Mouse (Mus musculus): ENCODE data around the gene Lyrm7. TPM values are rescaled to one million over a fixed set of nuclear protein-coding genes. Genes with fewer than 3 reads are reported as not detected.
A peak's percentile ranks its signal among the peaks of the same experiment; 100 is the strongest.
"Not testable (repeated sequence)": the region's sequence is repeated elsewhere in the genome, so short reads cannot be mapped to it uniquely, and the experiment has no call there.

Gene Lyrm7
- total RNA-seq, 2 experiments from 2014 or later: 21.2 to 24.5 TPM

DNA sequence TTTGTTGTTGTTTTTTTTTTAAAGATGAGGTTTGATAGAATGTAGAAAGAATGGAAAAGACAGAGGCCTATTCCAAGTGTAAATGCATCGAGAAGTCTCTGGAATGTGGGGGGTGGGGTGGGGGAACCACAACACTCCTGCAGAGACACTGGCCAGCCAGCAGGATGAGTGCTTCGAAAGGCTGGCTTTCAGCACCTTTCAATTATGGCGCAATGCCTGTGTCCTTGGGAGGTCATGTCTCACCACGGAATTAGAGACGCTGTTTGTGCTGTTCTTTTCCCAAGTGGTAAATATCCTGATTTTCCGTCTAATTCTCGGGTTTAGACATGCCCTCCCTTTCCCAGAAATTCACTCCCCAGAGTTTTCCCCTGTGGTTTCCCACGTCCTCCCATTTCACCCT, 22.0 kb upstream of the Lyrm7 start:
- no peak for DNase-seq (ENCODE audit: low spot score in 2 of 2)

DNA sequence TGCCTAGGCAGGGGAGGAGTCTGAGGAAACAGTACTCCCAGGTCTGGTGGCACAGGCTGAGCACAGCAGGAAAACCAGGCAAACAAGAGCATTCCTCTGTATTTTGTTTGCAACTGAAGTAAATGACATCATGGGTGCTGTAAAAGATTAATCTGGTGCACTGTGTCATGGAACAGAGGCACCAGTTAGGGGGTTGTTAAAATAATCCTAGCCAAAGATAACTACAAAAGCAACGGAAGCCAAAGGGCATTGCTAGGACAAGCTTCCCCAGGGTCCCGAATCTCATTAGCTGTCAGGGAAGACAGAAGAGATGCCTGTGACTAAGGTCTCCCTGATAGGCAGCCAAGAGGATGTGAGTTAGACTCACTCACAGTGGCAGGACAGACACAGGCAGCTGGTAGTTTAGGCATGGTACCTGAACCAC, 20.3 kb upstream of the Lyrm7 start:
- DNase-seq (ENCODE audit: low spot score in 2 of 2): no peak

DNA sequence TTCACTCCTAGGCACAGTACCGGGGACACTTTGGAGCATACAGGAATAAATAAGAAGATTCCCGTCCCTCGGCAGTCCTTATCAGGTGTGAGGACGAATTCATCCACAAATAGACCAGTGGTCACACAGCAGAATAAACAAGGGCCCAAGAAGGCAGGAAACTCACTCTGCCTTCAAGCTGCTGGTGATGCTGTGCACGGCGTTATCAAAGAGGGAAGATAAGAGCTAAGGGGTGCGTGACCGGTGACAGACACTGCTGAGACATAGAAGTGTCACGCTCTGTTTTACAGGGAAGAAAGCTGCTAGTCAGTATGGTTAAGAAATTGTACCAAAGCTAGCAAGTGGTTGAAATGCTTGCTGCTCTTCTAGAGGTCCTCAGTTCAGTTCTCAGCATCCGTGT, 19.2 kb upstream of the Lyrm7 start:
- no peak for DNase-seq (ENCODE audit: low spot score in 2 of 2)

DNA sequence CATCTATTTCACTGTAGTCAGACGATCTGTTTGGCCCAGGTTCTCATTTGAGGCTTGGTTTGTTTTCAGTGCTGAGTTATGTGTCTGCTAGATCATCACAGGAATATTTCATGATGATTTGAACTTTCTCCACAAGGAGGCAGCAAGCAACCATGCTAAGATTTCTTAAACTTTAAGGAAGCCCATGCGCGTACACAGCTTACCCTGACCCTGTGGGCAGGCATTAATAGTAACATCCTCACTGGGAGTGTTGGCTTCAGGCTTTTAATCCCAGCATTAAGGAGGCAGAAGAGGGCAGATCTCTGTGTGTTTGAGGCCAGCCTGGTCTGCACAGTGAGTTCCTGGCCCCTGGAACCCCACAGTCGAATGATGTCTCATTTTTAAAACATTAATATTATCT, 18.7 kb upstream of the Lyrm7 start:
- DNase-seq (ENCODE audit: low spot score in 2 of 2): peak; percentile 32 to 60

DNA sequence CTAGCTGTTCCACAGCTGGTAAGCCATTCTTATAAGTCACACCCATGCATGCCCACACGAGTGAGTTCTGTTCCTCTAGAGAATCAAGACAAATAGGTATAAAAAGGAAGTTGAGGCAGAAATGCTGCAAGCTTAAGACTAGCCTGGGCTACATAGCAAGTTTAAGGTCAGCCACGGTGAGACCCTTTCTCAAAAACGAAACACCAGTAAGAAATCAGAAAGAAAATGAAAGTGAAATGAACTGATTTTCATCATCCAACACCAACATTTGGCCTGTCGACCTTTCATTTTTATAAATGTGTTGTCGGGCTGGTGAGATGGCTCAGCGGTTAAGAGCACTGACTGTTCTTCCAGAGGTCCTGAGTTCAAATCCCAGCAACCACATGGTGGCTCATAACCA, 18.2 kb upstream of the Lyrm7 start:
- DNase-seq (ENCODE audit: low spot score in 2 of 2): no peak

DNA sequence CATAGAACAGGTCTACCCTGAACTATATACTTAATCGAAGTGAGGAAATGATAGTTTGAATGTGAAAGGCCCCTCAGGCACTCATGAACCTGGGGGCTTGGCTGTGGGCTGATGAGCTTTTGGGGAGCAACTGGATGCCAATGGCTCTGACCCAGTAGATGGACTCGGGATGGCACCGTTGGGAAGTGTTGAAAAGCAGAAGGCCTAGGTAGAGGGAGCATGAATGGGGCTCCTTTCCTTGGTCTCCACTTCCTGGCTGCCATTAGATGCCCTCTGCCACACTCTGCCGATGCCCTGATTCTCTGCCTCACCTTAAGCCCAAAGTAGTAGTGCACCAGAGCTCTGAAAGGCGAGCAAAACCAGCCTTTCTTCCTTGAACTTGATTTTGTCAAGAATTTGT, 15.3 kb upstream of the Lyrm7 start:
- no peak for DNase-seq (ENCODE audit: low spot score in 2 of 2)

DNA sequence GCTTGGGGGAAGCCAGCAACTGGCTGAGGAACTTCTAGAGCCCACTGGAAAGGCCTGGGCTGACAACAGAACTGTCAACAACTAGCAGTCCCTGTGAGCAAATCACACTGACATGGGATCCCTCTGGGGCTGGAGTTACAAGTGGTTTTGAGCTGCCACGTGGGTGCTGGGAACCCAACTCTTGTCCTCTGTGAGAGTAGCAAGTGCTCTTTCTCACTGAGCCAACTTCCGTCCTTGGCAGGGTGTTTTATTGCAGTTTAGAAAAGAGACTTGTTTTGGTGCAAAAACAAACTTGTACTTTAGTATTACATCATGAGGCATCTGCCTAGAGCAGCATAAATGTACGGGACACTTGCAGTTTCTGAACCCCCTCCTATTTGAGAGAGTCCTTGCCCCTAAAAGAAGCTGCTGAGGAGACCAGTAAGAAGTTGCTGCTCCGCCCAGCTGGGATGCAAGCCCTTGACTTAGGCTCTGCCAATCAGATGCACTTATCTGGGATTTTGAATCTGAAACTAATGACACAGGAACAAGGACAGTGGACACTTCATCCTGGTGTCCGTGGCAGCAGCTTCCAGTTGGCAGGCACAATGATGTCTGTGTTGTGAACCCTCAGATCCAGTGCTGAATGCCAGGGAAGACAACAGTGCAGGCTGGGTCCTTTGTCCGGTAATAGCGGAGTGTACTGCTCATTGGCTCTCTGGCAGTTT, 11.3 kb upstream of the Lyrm7 start:
- DNase-seq (ENCODE audit: low spot score in 2 of 2): peak in 1 of 2 experiments; percentile 19

DNA sequence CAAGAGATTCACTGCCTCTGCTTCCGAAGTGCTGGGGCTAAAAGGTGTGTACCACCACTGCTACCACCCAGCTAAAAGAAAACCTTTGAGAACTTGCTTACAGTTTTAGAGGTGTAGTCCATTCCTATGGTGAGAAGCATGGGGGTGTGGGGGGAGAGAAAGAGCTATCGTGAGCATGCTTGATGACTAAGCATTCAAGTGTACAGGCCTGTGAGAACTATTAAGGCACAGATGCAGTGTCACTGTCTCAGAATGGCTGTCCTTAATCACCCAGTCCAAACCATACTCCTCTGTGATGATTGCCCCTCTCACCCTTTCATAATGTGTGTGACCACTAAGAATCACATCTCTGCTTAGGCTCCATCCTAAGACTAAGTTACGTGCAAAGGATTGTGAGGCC, 8.6 kb upstream of the Lyrm7 start:
- no peak for DNase-seq (ENCODE audit: low spot score in 2 of 2)

DNA sequence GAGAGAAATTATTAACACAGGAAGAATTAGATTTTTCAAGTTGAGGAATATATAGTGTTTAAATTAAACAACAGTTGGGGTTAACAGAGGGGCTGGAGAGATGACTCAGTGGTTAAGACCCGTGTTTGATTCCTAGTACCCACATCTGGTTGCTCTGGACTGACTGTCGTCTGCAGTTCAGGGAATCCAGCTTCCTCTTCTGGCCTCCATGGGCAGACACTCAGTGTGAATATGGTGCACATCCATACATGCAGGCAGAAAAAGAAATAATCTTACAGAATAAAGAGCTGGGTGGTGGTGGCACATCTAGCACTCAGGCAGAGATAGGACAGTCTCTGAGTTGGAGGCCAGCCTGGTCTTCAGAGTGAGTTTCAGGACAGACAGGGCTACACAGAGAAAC, 7.7 kb upstream of the Lyrm7 start:
- DNase-seq (ENCODE audit: low spot score in 2 of 2): no peak

DNA sequence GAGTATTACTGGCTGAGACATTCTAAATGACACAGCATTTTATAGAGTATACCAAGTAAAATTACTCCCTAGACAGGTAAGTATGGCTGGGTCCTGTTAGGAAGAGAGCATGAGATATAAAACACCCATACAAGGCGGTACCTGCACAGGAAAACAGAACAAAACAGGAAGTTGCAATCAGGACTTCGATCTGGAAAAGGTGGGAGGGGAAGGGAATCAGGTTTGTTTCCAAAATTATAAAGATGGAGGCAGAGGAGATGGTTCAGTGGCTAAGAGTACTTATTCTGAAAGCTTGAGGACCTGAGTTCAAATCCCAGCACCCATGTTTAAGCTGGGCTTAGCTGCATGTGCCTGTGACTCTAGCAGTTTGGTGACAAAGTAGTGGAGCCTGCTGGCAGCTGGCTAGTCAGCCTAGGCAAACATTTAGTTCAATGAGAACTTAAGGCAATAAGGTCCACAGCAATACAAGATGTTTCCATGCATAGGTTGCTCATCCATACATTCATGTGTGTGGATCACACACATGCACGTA, 7.3 kb upstream of the Lyrm7 start:
- no peak for DNase-seq (ENCODE audit: low spot score in 2 of 2)

DNA sequence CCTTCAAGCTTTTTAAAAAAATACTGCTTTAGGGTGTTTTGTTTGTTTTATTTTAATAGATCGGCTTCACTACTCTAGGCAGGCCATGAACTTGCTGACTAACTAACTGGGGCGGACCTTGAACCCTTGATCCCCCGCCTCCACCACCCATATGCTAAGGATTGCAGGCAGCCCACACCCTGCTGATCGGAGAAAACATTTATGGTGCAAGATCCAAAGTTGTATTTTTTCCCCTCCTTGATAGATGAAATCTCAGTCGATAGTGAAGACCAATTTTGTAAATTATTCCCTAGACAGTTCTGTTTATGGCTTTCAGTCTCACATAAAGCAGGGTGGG, 6.3 kb upstream of the Lyrm7 start:
- no peak for DNase-seq (ENCODE audit: low spot score in 2 of 2)

DNA sequence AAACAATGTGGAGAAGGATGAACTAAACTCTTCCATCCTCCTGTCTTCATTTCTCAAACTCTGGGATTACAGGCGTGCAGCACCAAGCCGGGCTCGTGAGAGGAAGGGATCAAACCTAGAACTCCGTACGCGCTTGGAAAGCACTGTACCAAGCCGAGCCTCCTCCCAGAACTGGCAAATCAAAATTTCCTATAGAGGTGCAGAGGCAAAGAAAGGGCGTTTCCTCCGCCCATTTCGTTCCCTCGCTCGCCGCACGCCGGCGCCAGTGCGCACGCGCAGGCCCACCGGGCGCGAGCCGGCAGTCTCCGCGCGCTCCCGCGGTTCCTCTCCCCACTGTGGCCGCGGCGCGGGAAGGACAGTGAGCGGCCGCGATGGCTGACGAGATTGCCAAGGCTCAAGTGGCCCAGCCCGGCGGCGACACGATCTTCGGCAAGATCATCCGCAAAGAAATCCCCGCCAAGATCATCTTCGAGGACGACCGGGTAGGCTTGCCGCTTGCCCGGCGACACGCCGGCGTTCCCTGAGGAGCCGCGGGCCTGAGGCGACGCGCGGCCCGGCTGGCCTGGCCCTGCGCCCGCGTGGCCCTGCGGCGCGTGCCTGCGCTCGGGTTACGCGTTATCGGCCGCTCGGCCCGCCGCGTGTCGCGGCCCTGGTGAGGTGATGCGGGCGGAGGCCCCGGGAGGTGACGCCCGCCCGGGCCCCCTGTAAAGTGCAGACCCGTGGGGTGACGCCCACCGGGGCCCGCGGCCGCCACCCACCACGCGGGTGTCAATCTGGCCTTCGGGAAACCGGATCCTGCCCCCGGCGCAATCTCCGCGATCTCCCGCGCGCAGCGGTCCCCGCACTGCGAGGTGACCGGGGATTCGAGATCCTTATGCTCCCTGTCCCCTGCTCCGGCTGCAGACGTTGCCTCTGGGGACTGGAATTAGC, 5.7 kb upstream of the Lyrm7 start, which contains the start of gene Hint1:
Hint1 (plus strand) TSS at position 265 of the 930 bp plus-strand sequence.
- peak; percentile 93 to 96 for DNase-seq (ENCODE audit: low spot score in 2 of 2)

DNA sequence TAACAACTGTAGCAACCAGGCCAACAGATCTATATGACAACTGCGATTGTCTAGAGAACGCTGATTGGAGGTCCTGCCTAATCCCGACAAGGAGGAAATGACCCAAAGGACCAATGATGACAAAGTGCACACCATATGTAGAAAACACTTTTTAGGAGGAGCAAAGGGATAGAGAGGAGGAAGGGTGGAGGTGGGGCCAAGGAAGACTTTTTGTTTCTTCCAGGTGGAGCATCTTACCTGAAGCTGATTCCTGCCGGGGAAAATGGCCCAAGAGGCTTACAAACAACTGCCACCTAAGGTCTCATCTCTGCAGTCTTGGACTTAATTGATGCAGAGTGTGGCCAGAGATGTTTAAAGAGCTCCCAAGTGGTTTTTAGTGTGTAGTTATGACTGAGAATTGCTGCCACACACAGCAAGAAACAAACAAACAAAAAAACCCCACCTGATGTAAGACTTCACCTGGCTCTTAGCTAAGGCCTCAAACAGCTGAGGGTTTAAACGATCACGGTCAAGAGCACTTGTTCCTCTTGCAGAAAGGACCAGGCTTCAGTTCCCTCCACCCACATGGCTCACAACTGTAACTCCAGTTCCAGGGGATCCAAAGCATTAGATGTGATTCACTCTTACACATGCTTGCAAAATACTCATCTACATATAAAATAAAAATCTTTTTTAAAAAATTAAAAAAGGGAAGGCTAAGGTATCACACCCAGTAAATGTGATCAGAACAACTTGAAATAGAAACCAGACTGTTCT, 4.8 kb upstream of the Lyrm7 start:
- DNase-seq (ENCODE audit: low spot score in 2 of 2): no peak

DNA sequence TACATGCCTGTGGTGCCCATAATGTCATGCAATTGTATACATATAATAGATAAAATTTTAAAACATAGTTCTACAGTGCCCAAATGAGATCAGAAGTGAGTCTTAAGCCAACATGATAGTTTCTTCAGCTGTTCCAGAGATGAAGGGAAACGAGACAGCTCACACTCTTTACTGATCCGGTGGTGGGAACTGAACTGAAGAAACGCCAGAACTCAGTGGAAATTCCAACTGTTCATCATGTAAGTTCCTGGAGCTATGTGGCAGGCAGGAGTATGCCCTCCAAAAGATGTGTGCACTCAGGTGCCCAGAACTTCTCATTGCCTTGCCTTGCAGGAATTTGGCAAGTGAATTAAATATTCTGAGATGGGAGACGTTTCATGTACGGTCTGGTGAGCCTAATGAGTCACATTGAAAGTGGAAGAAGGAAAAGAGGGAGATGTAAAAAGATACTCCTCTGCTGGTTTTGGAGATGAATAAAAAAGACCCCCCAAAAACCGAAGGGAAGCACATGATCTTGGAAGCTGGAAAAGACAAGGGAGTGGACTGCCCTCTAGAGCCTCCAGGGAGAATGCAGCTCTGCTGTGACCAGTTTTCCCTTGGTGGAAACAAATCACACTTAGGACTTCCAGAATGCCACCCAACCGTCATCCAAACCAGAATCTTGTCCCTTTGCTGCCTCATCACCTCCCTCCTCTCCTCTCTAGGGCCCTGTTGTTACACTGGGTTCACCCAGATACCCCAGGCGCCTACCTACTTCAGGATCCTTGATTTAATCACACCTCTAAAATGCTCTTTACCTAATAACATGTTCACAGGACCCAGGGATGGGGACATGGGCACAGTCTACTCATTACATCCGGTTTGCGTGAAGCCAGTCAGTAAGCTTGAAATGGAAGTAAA, 2.2 kb upstream of the Lyrm7 start:
- peak; percentile 74 to 80 for DNase-seq (ENCODE audit: low spot score in 2 of 2)

DNA sequence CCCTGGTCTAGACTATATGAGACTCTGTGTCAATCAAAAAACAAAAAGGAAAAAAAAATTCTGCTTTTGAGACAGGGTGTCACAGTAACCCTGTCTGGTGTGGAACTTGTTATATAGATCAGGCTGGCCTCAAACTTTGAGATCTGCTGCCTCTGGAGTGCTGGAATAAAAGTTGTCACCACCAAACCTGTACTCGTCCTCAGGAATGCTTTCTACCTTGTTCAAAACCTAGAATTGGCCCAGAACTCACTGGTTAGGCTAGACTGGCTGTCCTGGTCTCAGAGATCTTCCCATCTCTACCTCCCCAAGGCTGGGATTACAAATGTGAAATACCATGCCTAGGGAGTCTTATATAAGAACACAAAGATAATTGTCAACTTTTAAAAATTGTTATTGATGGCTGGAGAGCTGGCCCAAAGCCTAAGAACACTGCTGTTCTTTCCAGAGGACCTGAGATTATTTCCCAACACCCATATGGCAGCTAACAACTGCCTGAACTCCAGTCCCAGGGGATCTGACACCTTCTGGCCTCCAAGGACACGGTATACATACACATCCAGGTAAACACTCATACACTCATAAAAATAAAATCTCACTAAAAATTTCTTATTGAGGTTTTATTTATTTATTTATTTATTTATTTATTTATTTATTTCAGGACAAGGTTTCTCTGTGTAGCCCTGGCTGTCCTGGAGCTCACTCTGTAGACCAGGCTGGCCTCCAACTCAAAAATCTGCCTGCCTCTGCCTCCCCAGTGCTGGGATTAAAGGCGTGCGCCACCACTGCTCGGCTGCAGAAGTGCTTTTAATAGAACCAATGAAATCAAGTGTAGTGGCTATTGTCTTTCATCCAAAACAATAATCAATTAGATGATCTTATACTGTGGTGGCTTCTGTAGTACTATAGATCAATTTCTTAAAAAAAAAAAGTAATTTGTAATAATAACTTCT, 1.0 kb upstream of the Lyrm7 start:
- no peak for DNase-seq (ENCODE audit: low spot score in 2 of 2)

DNA sequence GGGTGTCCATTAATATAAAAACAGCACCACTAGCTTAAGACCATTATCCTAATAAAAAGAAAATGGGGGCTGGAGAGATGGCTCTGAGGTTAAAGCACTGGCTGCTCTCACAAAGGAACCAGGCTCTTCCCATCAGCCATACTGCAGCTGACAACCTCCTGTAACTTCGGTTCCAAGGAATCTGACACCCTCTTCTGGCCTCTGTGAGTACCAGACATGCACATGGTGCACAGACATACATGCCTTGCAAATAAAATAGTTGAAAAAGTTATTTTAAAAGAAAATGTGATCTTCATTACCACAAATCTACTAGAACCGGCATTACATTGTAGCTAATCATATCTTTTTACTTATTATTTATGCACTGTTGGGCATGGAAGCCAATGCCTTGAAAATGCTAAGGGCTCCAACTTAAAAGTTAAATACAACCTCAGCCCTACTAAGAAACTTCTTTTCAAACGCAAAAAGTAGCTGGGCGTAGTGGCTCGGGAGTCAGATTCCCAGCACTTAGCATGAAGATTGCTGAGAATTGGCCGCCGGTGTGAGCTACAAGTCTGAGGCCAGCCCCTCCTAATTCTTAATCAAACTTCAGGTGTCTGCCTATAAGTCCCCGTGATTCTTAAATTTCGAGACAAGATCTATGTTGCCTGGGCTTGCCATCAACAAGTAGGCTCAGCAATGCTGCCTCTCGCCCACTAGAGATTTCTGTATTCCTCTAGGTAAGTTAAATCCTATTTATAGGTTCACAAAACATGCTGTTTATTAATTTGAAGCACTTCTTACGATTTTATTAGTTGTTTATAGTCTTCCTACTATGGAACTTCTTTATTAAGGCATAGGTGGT, 1.2 kb downstream of the Lyrm7 start:
- no peak for DNase-seq (ENCODE audit: low spot score in 2 of 2)

DNA sequence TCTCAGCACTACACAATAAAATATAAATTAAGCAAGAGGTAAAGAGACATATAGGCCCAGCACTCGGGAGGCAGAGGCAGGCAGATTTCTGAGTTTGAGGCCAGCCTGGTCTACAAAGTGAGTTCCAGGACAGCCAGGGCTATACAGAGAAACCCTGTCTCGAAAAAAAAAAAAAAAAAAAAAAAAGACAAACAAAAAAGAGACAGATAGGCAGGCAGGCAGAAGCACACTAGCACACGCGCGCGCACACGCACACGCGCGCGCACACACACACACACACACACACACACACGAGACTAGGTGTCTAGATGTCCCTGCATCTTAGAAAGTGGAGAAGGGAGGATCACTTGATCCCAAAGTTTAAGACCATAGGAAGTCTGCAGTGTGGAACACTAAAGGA, 1.8 kb downstream of the Lyrm7 start:
- not testable (repeated sequence) for DNase-seq (ENCODE audit: low spot score in 2 of 2)

DNA sequence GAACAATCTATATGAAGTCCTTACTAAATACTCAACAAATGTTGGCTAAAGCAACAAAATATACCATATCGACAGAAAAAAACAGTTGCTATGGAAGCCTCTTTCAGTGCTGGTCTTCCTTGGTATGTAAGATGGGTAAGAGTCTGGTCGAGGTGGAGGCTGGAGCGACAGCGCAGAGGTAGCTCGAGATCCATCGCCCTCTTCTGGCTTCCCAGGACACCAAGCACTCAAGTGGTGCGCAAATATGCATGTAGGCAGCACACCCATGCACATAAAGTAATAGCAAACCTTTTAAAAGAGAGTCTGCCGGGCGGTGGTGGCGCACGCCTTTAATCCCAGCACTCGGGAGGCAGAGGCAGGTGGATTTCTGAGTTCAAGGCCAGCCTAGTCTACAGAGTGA, 9.1 kb downstream of the Lyrm7 start:
- DNase-seq (ENCODE audit: low spot score in 2 of 2): no peak
